Mouse (Mus musculus) thymus, postnatal 0 days (tissue): Measurements from ENCODE around the gene Ssh3. TPM values are rescaled to one million over a fixed set of nuclear protein-coding genes. Genes with fewer than 3 reads are reported as not detected.

Experiments
- DNase-seq: peaks from one replicate; pipeline ENCODE4 v3.0.0-alpha.2; 2015; ENCODE audit warnings: low spot score
- polyA plus RNA-seq: library from polyadenylated mRNA; unstranded; fragments of >200 nt; fragmentation: Nextera tagmentation; extraction: Ambion mirVana; gene quantifications from 2 replicates; pipeline ENCODE4 v1.2.1, GENCODE M21; 2015

Gene Ssh3
- polyA plus RNA-seq, result 9.4 and 10.1 TPM in 2 replicates

DNA sequence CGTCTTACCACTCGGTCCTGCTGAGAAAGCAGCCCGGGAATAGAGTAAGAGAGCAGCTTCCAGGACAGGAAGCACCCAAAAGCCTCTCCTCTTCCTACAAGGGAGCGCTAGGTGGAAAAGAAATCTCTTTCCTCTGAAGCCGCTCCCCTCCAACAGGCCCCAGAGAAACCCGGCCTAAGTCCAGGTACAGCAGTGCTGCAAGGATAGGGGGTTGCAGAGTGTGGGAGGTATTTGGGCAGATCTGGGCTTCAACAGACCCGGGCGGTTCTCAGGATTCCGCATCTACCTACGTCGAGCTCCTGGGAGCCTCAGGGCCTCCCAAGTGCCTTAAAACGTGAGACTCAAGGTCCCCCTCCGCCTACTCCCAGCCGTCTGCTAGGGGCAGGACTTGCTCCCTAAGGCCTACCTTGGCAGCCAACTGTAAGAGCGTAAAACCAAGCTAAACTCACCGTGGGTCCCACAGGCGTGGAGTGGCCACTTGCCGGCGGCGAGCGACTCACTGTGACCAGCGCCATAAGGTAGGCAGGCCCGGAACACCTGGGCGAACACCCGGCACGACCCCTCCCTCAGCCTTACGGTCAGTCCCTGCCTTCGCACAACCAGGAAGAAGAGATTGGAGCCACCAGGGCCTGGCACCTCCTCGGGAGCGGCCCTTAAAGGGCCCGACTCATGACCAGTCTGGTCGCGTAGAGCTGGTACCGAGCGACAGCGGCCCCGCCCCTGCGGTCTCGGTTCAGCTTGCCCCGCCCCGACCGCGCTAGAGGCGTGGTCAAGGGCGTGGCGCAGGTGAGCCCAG, at the start of gene Ssh3:
TSS of gene Ssh3 (minus strand) at position 615 of the 796 bp plus-strand sequence.
- DNase-seq, result peak; percentile 49

DNA sequence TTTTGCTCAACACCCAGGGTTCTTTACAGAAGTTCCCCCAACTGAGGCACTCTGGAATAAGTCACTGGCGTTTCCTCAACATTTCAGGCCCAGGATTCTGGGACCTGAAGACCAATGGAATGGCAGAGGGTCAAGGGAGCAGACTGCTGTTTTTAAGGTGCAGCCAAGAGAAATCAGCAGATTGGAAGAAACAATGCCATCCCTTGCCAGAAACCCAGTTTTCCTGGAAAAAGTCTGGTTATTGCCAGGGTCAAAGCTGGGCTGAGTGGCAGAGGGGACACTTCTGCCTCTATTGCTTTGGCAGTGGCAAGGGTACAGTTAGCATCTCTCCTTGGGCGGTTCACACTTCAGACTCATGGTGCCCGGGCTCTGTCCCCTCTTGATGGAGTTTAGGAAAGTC, 48.2 kb upstream of the Ssh3 start:
- no peak for DNase-seq

DNA sequence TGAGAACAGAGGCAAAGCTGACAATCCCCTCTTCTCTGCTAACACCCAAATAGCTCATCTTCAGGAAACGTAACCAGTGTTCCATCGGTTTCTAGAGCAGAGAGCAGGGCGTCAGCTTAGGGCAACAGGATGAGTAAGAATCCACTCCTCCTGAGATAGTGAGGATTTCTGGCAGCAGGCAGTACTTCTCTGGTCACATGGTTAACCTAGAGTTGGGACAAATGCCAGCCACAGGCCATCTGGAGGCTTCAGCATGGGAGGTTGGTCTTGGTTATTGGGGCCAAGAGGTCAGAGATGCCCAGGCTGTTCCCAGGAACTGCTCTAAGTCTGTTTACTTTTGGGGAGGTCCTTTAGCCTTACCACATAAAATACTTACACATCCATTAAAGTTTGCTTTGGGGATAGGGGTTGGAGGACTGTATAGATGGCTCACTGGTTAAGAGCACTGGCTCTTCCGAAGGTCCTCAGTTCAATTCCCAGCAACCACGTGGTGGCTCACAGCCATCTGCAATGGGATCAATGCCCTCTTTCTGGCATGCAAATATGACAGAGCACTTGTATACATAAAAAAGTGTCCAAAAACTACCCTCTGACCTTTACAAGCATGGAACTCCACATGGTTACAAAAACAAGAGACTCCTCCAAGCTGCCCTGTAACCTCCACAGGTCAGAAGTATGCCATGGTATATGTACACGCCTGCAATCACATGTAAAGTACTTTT, 46.4 kb upstream of the Ssh3 start:
- no peak for DNase-seq

GRCm38 (mm10) chr19:4309776-4310185, 40.8 kb upstream of the Ssh3 start:
- peak; percentile 80 for DNase-seq

GRCm38 (mm10) chr19:4309302-4309701, 40.3 kb upstream of the Ssh3 start:
- DNase-seq, result no peak

DNA sequence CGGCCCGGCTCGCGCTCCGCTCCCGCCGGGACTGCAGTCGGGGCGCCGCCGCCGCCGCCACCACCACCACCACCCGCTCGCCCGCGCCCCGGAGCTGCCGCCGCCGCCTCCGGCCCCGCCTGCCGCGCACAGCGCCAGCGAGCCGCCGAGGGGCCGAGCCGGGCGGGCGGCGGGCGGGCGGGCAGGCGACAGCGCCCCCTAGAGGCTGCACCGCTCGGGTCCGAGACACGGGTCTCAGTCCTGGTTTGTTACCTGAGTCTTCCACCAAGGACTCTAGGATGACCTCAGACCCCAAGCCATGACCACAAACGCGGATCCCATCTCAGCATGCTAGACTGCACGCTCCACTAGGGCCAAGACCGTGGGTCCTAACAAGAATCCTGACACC, 37.2 kb upstream of the Ssh3 start, which contains the start of gene Grk2:
TSS of gene Grk2 (minus strand) at position 33 of the 388 bp plus-strand sequence.
- DNase-seq, result peak; percentile 76

- peak; percentile 41 for DNase-seq
Observed at GRCm38 (mm10) chr19:4305491-4306189, 36.7 kb upstream of the Ssh3 start.

DNA sequence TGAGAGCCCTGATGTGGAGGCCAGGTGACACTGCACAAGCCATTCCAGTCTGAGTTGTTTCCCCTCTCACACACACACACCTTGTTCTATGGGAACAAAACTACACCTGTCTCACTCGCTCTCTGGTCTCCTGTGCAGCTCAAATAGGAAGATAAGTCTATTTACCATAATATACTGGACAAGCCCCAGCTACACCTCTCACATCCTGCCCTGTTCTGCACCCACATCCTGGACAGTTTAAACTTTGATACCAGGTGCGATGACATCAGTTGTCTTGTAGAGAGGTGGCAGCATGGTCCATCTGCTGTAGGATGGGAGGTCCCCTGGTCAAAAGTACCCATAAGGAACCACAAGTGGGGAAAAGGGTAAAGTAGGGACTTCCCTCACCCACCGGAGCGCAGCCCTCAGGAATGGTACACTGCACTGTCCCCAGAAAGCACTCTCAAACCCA, 35.9 kb upstream of the Ssh3 start:
- peak; percentile 70 for DNase-seq

GRCm38 (mm10) chr19:4304251-4304821, 35.4 kb upstream of the Ssh3 start:
- peak; percentile 57 for DNase-seq

DNA sequence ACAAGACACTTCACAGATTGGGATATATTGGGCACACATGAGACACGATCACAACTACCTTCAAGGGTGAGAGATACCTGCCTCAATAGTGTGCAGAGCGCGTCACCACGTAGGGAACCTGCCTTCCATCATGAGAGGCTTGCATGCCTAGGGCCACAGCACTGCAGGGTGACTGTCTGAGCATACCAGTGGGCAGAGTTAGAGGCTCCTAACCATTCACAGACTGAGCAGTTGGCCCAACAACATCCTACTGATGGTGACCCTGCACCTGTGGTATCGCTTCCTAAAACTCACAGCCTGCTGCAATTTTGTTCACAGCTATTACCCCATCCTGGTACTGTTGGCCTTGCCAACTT, 34.6 kb upstream of the Ssh3 start:
- DNase-seq, result no peak

- DNase-seq, result no peak
Observed at GRCm38 (mm10) chr19:4302936-4303639, 34.1 kb upstream of the Ssh3 start.

GRCm38 (mm10) chr19:4301735-4302651, 33.0 kb upstream of the Ssh3 start:
- peak; percentile 83 for DNase-seq

DNA sequence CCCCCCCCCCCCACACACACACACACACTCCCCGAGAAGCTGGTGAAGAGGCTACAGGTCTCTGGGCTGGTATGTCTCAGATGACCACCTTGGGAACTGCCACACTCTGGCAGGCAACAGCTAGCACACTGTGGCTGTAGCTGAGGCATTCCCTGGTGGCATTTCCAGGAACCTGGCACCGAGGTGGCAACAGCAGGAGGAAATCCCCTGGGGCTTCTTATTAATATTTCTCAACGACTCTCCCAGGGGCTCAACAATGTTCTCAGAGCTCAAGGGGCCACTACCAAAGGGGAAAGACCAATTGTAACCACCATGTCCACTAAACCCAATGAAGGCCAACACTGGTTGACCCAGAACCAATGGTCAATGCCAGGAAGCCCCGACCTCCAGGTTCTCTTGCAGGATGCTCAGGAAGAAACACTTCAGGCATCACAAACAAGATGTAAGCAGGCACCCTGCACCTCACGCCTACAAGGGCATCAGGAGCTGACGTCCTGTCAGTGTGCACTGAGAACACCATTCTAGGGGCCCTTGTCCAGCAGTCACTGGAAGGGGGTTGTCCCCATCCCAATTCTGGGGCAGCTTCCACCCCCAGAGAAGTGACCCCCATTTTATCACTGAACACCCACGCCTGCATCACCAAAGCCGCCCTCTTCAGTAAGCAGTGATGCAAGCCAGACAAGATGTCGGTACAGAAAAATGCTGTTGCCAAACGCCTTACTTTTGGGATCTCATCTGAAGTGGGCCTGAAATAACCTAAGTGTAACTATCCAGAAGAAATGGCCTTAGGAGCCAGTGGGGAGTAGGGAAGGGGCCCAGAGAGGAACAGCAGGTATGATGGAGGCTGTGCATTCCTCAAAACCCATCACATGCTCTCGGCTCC, 32.1 kb upstream of the Ssh3 start:
- no peak for DNase-seq

GRCm38 (mm10) chr19:4300271-4300704, 31.3 kb upstream of the Ssh3 start:
- DNase-seq, result peak; percentile 91

DNA sequence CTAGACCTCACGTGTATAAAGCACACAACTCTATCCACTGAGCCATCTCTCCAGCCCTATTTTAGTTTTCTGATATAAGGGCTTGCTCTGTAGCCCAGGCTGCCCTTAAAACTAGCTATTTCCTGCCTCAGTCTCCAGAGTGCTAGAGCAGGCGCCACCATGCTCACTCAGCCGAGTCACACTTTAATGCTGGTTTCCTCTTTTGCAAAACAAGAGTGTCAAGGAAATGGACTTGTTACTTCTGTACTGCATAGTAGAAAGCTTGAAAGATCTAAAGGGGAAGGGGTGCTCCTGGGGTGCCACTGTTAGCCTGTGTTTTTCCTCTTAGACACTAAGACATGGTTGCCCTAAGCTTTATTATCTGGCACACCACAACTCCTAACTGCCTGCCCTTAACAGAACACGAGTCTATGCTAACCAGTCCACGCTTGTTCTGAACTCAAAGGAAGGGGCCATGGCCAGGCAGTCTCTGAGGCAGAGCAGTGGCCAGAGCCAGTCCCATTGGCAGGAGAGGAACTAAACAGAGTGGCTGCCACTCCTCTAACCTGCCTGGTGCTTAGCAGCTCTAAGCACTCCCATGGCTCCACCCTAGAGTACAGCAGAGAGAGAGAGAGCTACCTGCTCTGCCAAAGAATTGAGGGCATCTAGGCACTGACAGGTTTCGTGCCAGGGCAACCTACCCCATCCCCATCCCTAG, 30.7 kb upstream of the Ssh3 start:
- peak; percentile 45 for DNase-seq

DNA sequence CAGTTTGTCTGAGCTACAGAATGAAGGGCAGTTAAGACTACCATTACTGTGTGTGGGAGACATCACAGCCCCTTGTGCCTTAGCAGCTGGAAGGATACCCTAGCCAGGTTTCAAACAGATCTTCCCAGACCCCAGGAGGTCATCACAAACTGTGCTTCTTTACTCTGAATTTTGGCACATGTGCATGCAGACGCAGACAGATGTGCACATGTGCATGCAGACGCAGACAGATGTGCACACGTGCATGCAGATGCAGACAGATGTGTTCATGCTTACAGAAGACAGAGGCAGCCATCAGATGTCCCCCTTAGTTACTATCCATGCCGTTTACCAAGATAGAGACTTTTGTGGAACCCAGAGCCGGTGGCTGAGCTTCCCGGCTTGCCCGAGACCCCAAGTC, 30.1 kb upstream of the Ssh3 start:
- no peak for DNase-seq

DNA sequence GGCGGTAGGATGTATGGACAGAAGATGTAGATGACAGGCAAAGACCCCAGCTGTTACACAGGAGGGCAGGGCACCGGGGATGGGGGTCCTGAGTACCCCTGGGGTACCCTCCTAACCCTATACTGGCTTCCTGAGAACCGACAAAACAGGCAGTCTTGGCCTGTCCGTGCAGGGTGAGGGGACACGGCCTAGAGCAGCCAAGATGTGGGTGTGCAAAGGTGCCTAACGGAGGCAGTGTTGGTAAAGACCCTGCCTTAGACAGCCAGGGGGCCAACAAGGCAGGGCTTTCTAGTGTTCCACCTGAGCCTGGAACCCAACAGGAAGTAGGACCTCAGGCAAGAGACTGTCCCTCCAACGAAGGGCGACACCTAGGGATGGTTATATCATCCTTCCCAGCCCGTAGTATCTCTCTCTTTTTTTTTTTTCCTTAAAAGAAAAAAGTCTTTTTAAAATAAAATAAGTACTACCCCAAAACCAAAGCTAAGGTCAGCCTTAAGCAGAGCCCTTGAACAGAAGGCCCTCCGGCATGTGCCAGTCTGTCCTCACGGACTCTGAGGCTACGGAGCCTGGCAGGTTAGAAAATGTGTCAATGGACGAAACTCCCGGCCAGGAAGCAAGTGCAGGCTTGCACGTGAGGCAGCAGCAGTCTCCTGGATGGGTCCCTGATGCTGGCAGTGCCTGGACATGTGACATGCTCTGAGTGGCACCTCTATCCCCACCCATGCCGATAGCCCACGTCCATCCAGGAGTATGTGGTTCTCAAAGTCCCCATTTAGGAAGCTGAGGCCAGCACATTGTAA, 29.5 kb upstream of the Ssh3 start:
- DNase-seq, result no peak
